Mouse (Mus musculus) heart, embryonic 15.5 days (tissue): ENCODE data around the gene Gm7168. TPM values are rescaled to one million over a fixed set of nuclear protein-coding genes. Genes with fewer than 3 reads are reported as not detected.
"Not testable (repeated sequence)": the region's sequence is repeated elsewhere in the genome, so short reads cannot be mapped to it uniquely, and the experiment has no call there.

Source experiments
- ATAC-seq: fragments of 200-750 bp; cut with Nextera tagmentation; replicated peaks from 2 replicates; pipeline ENCODE4 v1.8.0; 2017; ENCODE audit warnings: low read depth, moderate TSS enrichment; ENCODE audit not compliant: insufficient number of reproducible peaks, insufficient read depth, low FRiP score
- H3K27ac ChIP-seq: fragments of 300-500 bp; sonication (generic); 2 replicates; pipeline ENCODE4 v1.5.1; 2015; ENCODE audit warnings: mild to moderate bottlenecking, inconsistent platforms
- H3K27me3 ChIP-seq: fragments of 300-500 bp; sonication (generic); 2 replicates; pipeline ENCODE4 v1.6.1; 2015; ENCODE audit warnings: inconsistent platforms
- H3K36me3 ChIP-seq: fragments of 300-500 bp; sonication (generic); 2 replicates; pipeline ENCODE4 v1.6.1; 2015; ENCODE audit warnings: mild to moderate bottlenecking, inconsistent platforms
- H3K4me1 ChIP-seq: fragments of 300-500 bp; sonication (generic); replicated peaks from 2 replicates; pipeline ENCODE4 v1.6.1; 2015; ENCODE audit warnings: inconsistent platforms
- H3K4me2 ChIP-seq: fragments of 300-500 bp; sonication (generic); 2 replicates; pipeline ENCODE4 v1.6.1; 2015; ENCODE audit warnings: inconsistent platforms, mild to moderate bottlenecking, moderate library complexity
- H3K4me3 ChIP-seq: fragments of 300-500 bp; sonication (generic); 2 replicates; pipeline ENCODE4 v1.5.1; 2015; ENCODE audit warnings: mild to moderate bottlenecking, inconsistent platforms
- H3K9ac ChIP-seq: fragments of 300-500 bp; sonication (generic); 2 replicates; pipeline ENCODE4 v1.6.1; 2015; ENCODE audit warnings: mild to moderate bottlenecking, inconsistent platforms
- H3K9me3 ChIP-seq: fragments of 300-500 bp; sonication (generic); replicated peaks from 2 replicates; pipeline ENCODE4 v1.6.1; 2016; ENCODE audit warnings: inconsistent platforms
- WGBS: fragments of 180-500 bp; shearing (Covaris S2); methylation state at CpG from one replicate; pipeline ENCODE4 v1.1.7; 2015; ENCODE audit warnings: mixed read lengths; 5-methylcytosine and 5-hydroxymethylcytosine counted together
- polyA plus RNA-seq: library from polyadenylated mRNA; unstranded; fragments of >200 nt; fragmentation: Nextera tagmentation; extraction: Ambion mirVana; gene quantifications from 2 replicates; pipeline ENCODE4 v1.2.1, GENCODE M21; 2015

The Gm7168 gene
- not detected in 2 replicates for polyA plus RNA-seq

DNA sequence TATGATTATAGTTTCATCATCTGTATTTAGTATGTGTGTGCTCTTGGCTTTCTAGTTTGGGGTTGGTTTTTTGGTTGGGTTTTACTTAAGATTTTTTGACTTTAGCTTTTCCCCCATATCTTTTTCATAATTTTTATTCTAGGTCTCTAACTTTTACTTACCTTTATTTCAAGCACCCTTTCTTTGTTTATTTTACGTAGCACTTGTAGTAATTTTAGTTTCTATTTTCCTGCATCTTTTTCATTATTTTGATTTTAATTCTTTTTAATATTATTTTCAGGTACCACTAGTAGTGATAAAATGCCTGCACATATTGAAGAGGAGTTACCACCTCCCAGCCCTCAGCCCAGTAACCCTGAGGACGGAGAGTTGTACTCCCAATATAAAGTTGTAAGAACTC is at the start of gene Gm7168:
Gm7168 (plus strand) TSS at position 301 of the 400 bp plus-strand sequence.
- 58% methylated on average over 1 of the region's 2 CpGs for WGBS

GRCm38 (mm10) chr17:13898838-13899237 is 49.3 kb upstream of the Gm7168 start:
- no peak overlapping the region for H3K9ac ChIP-seq
- H3K4me2 ChIP-seq = no peak overlapping the region
- peaks cover 45% of the 10 kb centered on the region for H3K36me3 ChIP-seq
- no peak for ATAC-seq
- 58% methylated on average over 17 of the region's 17 CpGs for WGBS
- H3K27ac ChIP-seq = no peak overlapping the region
- H3K9me3 ChIP-seq = no peaks in the 10 kb centered on the region
- no peaks in the 10 kb centered on the region for H3K4me1 ChIP-seq
- H3K27me3 ChIP-seq = no peaks in the 10 kb centered on the region
- no peak overlapping the region for H3K4me3 ChIP-seq

More for the DNA sequence above, at the start of gene Gm7168:
- H3K4me3 ChIP-seq, H3K27ac ChIP-seq, ATAC-seq, H3K9ac ChIP-seq, H3K4me2 ChIP-seq, H3K27me3 ChIP-seq, H3K9me3 ChIP-seq, H3K4me1 ChIP-seq, H3K36me3 ChIP-seq: not testable (repeated sequence)

- H3K36me3 ChIP-seq = peaks cover 49% of the 10 kb centered on the region
- WGBS = 80% methylated on average over 7 of the region's 7 CpGs
These were observed 48.9 kb upstream of the Gm7168 start for GRCm38 (mm10) chr17:13899241-13899640.

GRCm38 (mm10) chr17:13903793-13904192 is 44.4 kb upstream of the Gm7168 start:
- ATAC-seq = no peak
- H3K4me3 ChIP-seq = no peak overlapping the region
- H3K4me1 ChIP-seq = no peaks in the 10 kb centered on the region
- 86% methylated on average over 8 of the region's 8 CpGs for WGBS
- H3K36me3 ChIP-seq = peaks cover 44% of the 10 kb centered on the region
- no peaks in the 10 kb centered on the region for H3K9me3 ChIP-seq
- H3K27ac ChIP-seq = no peak overlapping the region
- H3K9ac ChIP-seq = no peak overlapping the region
- H3K27me3 ChIP-seq = no peaks in the 10 kb centered on the region
- no peak overlapping the region for H3K4me2 ChIP-seq

More at GRCm38 (mm10) chr17:13899241-13899640, 48.9 kb upstream of the Gm7168 start:
- Histone ChIP-seq H3K27ac (no peak overlapping the region), H3K27me3 (no peaks in the 10 kb centered on the region), H3K4me2 (no peak overlapping the region), H3K4me1 (no peaks in the 10 kb centered on the region), H3K9ac (no peak overlapping the region), H3K4me3 (no peak overlapping the region), H3K9me3 (no peaks in the 10 kb centered on the region)
- ATAC-seq = no peak

DNA sequence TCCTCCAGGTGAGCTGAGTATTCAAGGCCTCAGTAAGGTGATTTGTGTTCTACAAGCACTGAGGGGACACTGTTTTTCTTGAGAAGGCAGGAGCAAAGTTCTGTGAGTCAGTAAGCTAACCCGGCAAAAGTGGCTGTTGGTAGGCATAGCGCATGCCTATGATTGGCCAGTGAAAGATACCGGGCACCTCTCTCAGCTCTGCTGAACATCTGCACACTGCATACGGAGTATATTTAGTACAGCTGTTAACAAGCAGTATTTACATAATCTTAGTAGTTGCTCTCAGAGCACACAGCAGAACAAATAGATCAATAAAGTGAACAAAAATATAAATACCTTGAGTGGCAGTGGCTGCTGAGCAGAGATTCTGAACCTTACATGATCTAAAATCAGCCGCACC is 41.1 kb upstream of the Gm7168 start:
- no peak overlapping the region for H3K4me3 ChIP-seq
- WGBS = 74% methylated on average over 5 of the region's 5 CpGs
- ATAC-seq = no peak

DNA sequence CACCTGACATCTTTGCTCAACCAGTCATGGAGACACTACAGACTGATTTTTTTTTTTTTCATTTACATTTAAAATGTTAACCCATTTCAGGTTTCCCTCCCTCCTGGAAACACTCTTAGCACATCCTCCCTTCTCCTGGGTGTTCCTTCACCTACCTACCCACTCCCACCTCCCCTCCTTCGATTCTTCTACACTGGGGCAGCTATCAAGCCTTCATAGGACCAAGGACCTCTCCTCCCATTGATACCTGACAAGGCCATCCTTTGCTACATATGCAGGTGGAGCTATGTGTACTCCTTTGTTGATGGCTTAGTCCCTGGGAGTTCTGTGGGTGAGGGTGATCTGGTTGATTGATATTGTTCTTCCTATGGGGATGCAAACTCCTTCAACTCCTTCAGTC is 40.5 kb upstream of the Gm7168 start:
- WGBS = 93% methylated on average over 1 of the region's 1 CpGs
- Histone ChIP-seq H3K4me3 (no peak overlapping the region), H3K9ac (no peak overlapping the region), H3K36me3 (peaks cover 26% of the 10 kb centered on the region), H3K9me3 (no peaks in the 10 kb centered on the region), H3K27me3 (no peaks in the 10 kb centered on the region), H3K4me1 (no peaks in the 10 kb centered on the region), H3K4me2 (no peak overlapping the region), H3K27ac (no peak overlapping the region)
- ATAC-seq = no peak

More for the DNA sequence above, 41.1 kb upstream of the Gm7168 start:
- Histone ChIP-seq H3K36me3 (peaks cover 26% of the 10 kb centered on the region), H3K9me3 (no peaks in the 10 kb centered on the region), H3K4me1 (no peaks in the 10 kb centered on the region), H3K27me3 (no peaks in the 10 kb centered on the region), H3K9ac (no peak overlapping the region), H3K27ac (no peak overlapping the region), H3K4me2 (no peak overlapping the region)

DNA sequence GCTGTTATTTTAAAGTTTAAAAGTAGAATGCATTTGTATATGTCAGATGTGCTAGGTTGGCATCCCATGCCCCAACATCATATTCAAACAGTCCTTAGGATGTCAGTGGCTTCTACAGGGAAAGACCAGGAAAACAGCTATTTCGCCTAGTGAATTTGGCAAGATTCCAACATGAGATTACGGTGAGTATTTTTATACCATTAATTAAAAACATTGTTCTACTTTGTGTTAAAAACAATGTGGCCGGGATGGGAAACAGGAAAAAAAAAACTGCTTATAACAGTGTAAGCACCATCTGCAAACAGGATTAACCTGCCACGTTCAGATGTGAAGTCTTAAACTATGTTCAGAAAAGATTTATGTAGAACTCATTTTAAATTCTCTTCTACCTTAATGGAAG is 34.2 kb upstream of the Gm7168 start:
- no peak for ATAC-seq
- peak overlapping the region; percentile 52 for H3K27ac ChIP-seq
- WGBS = 56% methylated on average over 4 of the region's 4 CpGs

GRCm38 (mm10) chr17:13914531-13914930 is 33.6 kb upstream of the Gm7168 start:
- WGBS = 63% methylated on average over 4 of the region's 4 CpGs
- Histone ChIP-seq H3K36me3 (no peaks in the 10 kb centered on the region), H3K27me3 (no peaks in the 10 kb centered on the region), H3K9ac (no peak overlapping the region), H3K4me1 (0 out of 2 replicates have a peak, but pooled peaks cover 4% of the 10 kb centered on the region), H3K9me3 (no peaks in the 10 kb centered on the region), H3K4me2 (no peak overlapping the region), H3K4me3 (no peak overlapping the region), H3K27ac (peak overlapping the region; percentile 23; the same call in 1 of the 2 replicates)
- peak; percentile 75 for ATAC-seq

More for the DNA sequence above, 34.2 kb upstream of the Gm7168 start:
- Histone ChIP-seq H3K27me3 (no peaks in the 10 kb centered on the region), H3K9ac (no peak overlapping the region), H3K9me3 (no peaks in the 10 kb centered on the region), H3K4me2 (no peak overlapping the region), H3K36me3 (no peaks in the 10 kb centered on the region), H3K4me3 (no peak overlapping the region), H3K4me1 (0 out of 2 replicates have a peak, but pooled peaks cover 4% of the 10 kb centered on the region)

DNA sequence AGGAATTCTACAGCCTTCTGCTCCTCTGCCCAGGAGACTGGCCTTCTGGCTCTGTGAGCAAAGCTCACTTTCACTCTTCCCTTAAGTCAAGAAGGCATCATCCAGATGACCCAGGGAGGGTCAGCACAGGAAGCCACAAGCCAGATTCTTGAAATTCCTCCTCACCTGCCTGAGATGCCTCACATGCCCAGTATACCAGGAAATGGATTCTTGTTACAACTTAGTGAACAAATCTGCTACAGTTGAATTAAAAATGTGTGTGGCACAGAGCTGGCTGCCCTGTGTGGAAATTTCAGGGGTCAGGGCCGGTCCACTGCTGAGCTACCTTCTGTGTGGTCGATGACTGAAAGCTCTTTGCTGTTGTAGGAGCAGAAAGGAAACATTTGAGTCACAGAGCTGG is 27.4 kb upstream of the Gm7168 start:
- Histone ChIP-seq H3K9me3 (no peaks in the 10 kb centered on the region), H3K9ac (no peak overlapping the region), H3K27ac (no peak overlapping the region), H3K36me3 (no peaks in the 10 kb centered on the region), H3K27me3 (no peaks in the 10 kb centered on the region), H3K4me2 (no peak overlapping the region), H3K4me1 (0 out of 2 replicates have a peak, but pooled peaks cover 3% of the 10 kb centered on the region), H3K4me3 (no peak overlapping the region)
- WGBS = 56% methylated on average over 2 of the region's 2 CpGs
- ATAC-seq = no peak

- no peak overlapping the region for H3K9ac ChIP-seq
- no peak overlapping the region for H3K4me2 ChIP-seq
- H3K4me3 ChIP-seq = no peak overlapping the region
- H3K27ac ChIP-seq = no peak overlapping the region
- H3K27me3 ChIP-seq = no peaks in the 10 kb centered on the region
- no peak for ATAC-seq
- no peaks in the 10 kb centered on the region for H3K9me3 ChIP-seq
- H3K36me3 ChIP-seq = no peaks in the 10 kb centered on the region
- H3K4me1 ChIP-seq = 0 out of 2 replicates have a peak, but pooled peaks cover 3% of the 10 kb centered on the region
- WGBS = 45% methylated on average over 2 of the region's 2 CpGs
These were observed 24.8 kb upstream of the Gm7168 start for GRCm38 (mm10) chr17:13923418-13923817.

DNA sequence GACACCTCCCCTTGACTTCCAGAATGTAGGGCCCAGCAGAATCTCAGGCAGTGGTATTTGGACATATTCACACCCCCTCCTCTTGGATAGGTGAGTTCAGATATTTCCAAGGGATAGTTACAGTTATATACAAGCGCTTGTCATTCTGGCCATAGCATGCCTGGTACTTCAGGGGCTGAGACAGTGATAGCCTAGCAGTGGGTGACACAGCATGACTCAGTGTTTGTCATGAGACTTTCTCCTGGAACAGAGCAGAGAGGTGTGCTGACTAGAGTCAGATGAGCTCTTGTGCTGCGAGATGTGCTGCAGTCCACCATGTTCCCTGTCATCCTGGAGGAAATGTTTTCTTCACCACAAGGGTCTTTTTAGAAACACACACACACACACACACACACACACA is 23.6 kb upstream of the Gm7168 start:
- no peak for ATAC-seq
- Histone ChIP-seq H3K9ac (no peak overlapping the region), H3K27me3 (no peaks in the 10 kb centered on the region), H3K4me3 (no peak overlapping the region), H3K27ac (no peak overlapping the region), H3K4me1 (0 out of 2 replicates have a peak, but pooled peaks cover 3% of the 10 kb centered on the region), H3K9me3 (no peaks in the 10 kb centered on the region), H3K4me2 (no peak overlapping the region), H3K36me3 (no peaks in the 10 kb centered on the region)
- 87% methylated on average over 2 of the region's 2 CpGs for WGBS

DNA sequence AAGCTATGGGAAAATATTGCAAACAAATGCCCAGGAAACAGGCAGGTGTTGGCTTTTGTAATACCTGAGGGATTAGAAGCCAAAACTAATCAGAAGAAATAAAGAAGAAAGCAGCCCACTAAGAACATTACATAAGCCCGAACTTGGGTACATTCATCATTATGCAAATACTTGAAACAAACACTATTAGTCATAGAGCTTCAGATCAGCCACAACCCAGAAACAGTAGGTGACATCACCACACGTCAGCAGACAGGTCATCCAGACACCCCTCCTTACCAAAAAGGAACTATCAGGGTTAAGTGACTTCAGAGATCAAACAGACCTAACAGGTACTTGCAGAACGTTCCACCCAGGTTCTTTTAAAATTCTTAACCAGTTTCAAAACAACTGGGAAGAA is 22.2 kb upstream of the Gm7168 start:
- no peaks in the 10 kb centered on the region for H3K4me1 ChIP-seq
- 53% methylated on average over 3 of the region's 3 CpGs for WGBS
- H3K9ac ChIP-seq = no peak overlapping the region
- no peak overlapping the region for H3K27ac ChIP-seq
- no peak overlapping the region for H3K4me3 ChIP-seq
- H3K36me3 ChIP-seq = no peaks in the 10 kb centered on the region
- no peaks in the 10 kb centered on the region for H3K9me3 ChIP-seq
- H3K27me3 ChIP-seq = no peaks in the 10 kb centered on the region
- H3K4me2 ChIP-seq = no peak overlapping the region
- ATAC-seq = no peak
